Mouse (Mus musculus) 416B (cell line): ENCODE data around the gene Copa.
A peak's percentile ranks its signal among the peaks of the same experiment; 100 is the strongest.

ENCODE experiments used
- DNase-seq: peaks from one replicate; pipeline ENCODE4 v3.0.0; 2011; ENCODE audit warnings: low read depth

Gene Copa

DNA sequence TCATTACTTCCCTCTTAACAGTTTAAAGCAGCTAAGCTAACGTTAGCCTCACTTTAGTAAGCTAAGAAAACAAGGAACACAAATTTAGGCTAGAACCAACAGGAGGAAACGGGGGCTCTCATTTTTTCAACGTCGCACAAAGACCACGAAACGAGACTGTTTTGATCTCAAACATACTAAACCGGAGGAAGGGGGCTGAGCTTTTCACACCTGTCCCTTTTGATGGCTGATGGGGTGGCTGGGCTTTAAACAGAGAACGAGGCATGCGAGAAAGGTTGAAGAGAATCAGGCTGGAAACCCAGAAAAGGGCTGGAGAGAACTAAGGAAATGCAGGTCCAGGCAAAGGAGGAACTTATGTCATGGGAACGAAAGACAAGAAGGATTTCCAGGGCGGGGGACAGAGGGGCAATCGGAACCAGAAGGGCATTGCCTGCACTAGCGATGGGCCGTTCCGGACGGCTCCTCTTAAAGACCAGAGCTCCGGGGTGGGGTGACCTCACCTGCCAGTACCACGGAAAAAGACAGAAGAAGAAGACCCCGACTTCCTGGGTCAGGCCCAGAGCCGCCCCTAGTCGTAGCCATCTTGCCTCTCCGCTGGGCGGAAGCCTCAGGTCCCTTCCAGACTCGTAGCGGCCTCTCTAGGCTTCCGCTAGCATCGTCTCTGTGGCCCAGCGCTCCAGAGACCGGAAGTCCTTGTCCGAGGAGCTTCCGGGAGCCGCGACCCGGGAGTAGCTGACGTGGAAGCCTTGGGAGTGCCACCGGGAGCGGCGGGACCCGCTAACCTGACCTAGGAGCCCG is at the start of gene Copa, which contains the start of gene Ncstn:
TSS of gene Copa (plus strand) at position 429 of the 798 bp plus-strand sequence.
TSS of gene Ncstn (minus strand) at position 695 of the 798 bp plus-strand sequence.
- peak; percentile 96 for DNase-seq

DNA sequence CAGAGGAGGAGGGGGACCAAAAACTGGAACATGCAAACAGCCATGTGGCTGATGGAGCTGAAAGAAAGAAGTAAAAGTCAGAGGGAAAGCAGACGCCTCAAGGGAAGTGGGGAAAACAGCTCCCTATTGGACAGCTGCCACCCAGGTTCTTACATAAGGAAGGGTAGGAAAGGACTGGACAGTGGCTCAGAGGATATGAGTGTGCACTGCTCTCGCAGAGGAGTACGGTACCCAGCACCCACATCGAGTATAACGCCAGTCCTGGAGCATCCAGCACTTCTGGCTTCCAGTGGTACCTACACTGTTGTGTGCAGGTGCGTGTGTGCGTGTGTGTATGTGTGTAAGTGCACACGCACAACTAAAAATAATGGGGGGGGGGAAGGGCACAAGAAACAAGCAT is 35.9 kb upstream of the Copa start:
- no peak for DNase-seq

DNA sequence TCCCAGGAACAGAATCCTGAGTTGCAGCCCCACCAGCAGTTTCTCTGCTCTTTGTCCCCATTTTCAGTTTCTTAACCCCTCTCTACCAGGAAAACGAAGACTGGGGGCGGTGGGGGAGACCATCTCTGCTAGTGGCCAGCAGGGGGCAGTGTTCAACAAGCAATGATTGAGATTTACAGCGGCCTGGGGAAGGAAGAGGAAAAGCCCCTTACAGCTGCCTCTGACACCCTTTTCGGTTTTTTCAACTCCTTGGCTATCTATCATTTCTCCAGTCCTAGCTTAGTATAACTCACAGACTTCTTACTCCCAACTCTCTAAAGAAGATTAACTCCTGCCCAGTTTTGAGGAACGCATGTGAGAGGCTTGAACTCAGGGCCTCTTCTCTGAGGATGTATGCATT is 35.4 kb upstream of the Copa start:
- peak; percentile 89 for DNase-seq

DNA sequence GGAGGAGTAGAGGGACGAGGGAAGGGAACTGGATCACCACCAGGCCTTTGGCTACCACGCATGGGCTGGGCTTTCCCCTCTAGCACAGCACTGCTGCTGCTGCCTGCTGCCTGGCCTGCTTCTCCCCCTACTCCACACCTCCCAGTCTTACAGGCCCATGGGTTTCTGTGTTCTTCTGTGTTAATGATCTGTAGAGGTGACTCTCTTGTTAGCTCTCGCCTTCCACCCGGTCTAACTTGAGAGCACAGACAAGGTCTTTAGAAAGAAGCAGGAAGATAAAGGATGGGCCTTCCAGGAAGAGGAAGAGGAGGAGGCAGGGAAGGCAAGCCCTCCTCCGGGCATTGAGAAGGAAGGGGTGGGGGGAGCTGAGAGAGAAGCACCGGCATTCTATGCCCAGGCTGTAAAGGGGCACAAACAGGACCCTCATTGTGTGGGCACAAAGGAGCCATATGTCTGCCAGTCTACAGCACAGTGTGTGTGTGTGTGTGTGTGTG is 34.0 kb upstream of the Copa start:
- DNase-seq, result peak; percentile 56

DNA sequence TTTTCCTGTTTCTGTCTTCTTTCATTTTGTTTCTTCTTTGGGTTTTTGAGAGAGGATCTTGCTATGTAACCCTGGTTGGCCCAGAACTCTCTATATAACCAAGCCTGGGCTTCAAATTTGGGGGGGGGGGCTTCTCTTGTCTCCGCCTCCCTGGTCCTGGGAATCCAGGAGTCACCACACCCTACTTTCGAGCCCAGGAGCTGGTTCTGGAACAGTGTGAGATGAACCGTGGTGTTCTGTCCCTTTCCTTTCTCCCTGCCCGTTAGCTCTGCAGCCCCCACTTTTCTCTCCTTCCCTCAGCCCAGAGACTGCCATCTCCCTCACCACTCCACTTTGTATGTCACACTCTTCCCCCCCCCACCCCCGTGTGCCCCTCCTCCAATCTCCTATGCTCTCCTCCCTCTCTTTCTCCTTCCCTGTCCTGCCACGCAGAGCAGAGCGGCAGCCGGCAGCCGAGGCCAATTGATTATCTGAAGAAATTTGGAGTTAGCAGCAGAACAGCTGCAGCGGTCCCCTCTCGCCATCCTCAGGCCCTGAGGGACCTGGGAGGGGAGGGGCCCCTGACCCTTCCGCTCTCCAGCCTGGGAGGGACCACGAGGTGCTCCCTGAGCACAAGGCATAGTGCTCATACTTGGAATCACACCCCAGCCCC is 33.1 kb upstream of the Copa start:
- peak; percentile 8 for DNase-seq

DNA sequence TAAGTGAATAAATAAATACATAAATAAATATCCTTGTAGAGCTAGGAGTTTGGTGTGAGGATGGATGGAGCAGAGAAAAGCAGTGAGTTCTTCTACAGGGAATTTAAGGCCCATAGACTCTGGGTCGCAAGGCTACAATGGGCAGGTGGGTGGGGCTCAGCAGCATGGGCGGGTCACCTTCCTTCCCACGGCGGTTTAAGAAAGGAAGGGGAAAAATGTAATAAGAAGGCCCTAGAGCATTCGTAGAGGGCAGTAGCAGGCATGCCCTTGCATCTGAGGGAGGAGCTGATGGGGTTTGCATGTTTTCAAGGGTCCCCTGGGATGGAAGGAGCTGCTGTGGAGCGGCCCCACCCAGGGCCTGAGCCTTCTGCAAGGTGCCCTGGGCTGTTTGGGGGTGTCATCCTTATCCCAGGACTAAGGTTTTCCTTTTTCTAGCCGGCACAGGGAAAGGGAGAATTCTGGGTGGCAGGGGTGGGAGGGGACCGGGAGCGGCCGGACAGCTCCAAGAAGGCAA is 29.5 kb upstream of the Copa start:
- peak; percentile 18 for DNase-seq

DNA sequence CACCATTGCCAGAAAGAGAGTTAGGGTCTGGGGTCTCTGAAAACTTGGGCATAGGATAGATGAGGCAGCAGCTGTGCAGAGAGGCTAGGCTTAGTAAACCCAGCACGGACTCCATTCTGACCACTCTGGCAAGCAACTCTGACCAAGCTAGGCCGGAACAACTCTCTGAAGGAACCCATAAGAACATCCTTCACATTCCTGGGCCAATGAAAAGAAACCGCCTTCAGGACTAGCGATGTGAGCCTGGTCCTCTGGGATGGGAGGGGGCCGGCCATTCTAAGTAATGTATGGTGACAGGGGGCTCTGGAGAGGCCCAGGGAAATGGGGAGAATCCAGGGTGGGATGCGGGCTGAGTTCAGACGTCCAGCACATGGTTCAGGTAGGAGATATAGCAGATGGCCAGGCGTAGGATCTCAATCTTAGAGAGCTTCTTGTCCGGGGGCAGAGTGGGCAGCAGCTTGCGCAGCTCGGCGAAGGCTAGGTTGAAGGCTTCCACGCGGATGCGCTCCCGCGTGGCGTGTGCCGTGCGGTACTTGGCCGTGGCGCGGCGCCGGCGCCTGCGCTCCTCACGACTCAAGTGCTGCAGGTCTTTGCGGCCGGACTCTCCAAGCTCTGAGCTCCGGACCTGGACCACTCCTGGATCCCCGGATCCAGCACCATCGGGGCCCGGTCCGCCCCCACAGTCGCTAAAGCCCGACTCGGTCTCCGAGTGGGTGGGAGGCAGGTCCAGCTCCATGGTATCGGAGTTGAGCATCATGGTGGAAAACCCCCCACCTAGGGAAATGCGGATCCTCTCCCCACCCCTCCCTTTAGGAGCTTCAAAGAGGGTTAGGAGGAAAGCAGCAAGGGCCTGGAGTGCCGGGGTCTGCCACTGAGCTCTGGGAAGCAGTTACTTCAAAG is 28.5 kb upstream of the Copa start:
- no peak for DNase-seq

DNA sequence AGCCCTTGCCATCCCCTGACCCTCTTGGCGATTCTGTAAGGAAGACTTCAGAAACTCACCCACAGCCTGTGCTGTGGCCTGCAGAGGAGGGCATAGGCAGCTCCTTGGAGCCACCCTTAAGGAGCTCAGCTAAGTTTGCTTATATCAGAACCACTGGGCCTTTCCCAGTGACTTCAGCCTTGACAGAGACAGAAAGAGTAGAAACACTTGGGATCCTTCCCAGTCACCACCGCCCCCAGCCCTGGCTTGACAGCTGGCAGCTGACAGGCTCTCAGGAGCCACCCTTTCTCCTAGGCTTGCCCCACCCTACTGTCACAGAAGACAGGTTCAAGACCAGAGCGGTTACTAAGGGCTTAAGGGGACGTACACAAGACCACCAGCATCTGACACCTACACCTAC is 26.1 kb upstream of the Copa start:
- no peak for DNase-seq

DNA sequence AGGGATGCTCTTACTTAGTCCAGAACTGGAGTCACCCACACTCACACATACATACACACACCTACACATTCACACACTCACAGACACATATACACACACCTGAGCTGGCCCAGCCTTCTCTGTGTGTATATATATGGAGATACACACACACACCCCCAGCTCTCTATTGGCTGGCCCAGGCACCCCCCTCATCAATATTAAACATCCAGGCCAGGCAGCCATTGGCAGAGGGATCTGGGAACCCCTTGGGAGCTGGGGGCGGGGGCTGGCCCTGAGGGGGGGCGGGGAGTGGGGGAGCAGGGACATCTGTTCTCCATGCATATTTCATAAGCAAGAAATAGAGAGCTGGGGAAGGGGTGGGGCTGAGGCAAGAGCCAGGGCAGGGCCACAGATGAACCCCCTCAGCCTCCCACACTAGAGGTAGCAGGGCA is 24.8 kb upstream of the Copa start, which contains the start of gene Nhlh1:
TSS of gene Nhlh1 (minus strand) at position 83 of the 431 bp plus-strand sequence.
- no peak for DNase-seq

DNA sequence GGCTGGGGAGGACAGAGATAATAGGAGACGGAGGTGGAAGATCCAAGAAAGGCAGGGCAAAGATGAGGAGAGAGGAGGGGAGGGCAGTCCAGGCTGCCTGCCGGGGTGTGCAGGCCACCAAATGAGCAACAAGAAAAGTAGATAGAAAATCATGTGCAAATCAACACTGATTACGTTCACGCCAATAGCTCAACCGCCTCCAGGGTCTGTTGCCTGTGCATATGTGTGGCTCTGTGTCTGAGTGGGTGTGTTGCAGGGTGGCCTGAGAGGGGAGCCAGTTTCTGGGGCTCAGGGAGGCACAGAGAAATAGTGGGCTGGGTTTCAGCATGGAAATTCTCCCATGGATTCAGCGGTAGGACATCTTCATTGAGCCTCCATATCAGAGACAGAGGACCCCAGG is 24.0 kb upstream of the Copa start:
- DNase-seq, result no peak

DNA sequence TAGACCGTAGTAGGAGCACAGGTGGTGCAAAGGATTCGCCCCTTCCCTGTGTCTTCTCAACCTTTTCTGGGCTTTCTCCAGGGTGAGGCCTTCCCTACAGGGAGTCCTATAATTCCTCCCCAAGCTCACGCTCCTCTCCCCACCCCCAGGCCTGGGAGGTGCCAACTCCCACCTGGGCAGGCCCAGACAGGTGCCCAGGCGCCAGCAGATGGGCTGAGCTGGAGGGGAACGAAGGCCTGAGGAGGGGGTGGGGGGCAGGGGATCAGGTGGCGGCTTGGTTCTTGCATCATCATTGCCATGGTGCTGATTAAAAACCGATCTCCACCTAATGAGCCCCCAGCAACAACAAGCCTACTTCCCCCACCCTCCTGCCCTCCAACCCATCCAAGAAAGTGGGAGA is 23.5 kb upstream of the Copa start:
- no peak for DNase-seq

DNA sequence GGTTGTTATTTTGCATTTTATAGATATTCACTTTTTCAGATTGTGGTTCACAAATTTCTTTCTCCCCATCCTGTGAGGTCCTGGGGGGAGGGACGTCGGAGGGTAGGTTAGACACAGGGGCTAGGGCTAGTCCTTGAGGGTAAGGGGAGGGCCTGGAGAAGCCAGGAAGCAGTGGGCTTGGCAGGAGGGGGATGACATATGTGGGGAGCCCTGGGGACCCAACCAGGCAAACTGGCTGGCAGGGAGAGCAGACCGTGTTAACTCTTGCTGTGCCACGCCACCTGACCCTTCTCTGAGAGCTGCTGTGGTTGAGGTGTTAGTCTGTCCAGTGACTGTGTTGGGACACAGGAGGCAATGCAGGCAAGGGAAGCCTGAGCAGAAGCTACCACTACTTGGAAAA is 21.7 kb upstream of the Copa start:
- no peak for DNase-seq

DNA sequence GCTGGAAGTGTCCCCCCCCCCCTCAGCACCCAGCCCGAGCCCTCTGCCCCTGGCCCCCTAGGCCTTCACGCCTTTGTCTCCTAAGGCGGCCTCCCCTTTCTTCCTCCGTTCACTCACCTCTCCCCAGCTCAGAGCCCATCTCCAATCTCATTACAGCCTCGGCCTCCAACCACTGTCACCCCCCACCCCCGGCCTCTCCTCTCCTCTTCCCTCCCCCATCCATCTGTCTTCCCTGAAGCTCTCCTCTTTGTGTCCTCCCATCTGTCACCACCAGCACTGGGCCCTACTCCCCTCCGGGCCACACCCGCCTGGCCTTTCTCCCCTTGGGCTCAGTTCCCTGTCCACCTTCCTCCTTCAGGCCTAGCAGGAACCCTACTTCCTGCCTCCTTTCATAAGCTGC is 21.1 kb upstream of the Copa start:
- DNase-seq, result no peak

DNA sequence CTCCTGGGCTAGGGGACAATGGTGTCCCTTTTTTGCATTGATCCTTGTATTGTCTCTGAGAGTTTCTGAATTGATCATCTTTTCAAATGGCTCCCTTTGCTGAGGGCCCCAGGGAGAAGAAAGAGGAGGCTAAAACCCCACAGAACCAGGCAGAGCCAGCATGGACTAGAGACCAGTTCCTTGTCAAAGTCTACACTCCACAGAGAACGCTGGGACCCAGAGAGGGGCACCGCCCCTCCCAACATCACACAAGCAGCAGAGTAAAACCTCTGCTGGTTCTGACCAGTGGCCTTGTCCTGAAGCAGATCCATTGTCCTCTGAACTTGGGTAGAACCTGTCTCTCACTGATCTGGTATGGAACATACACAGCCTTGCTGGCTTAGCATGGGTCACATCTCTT is 20.2 kb upstream of the Copa start:
- DNase-seq, result no peak

DNA sequence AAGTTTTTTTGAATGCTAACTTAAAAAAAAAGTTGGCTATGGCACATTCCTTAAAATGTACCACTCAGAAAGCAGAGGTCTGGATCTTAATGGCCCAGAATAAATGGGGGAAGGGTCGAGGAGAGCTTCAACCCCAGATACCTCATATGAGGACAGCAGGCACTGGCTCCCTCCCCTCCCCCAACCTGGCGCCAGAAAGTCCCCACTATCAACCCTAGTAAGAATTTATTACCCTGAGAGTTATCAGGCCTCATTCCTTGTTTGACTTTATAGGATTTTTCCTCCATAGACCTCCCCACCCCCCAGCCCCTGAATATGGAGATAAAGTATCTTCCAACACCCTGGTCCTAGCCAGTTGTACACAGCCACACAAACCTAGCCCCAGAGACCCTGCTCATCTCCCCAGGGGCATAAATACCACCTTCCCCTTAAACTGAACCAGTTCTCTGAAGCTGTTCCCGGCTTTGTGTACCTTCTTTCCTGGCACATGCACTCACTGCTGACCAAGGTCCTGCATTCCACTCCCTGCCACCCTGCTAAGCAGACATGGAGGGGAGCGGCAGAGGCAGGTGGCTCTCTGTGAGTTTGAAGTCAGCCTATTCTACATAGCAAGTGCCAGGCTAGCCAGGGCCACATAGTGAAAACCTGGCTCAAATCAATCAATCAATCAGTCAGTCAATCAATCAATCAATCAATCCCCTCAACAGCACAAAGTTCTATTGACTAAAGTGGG is 18.9 kb upstream of the Copa start:
- no peak for DNase-seq

DNA sequence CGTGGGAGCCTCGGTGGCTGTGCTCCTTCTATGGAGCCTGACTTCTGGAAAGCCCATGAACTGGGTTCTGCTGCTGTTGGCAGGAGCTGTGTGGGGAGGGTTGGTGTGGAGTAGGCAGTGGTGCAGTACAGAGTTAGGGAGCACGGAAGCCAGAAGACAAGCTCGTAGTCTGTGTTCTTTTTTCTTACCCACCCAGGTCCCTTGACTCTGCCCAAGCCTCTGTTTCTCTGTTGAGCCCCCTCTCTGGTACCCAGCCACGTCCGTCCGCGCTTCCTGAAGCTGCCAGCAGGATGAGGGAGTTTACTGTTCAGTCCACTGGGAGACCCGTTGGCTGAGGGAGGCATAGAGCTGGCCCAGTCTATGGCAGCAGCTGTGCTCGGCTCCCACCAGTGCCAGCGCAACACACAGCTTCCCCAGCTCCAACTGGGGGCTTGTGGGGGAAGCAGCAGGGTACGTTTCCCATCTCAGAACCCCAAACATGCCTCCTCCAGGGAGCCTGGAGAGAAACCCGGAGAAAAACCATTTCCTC is 17.7 kb upstream of the Copa start:
- DNase-seq, result no peak

DNA sequence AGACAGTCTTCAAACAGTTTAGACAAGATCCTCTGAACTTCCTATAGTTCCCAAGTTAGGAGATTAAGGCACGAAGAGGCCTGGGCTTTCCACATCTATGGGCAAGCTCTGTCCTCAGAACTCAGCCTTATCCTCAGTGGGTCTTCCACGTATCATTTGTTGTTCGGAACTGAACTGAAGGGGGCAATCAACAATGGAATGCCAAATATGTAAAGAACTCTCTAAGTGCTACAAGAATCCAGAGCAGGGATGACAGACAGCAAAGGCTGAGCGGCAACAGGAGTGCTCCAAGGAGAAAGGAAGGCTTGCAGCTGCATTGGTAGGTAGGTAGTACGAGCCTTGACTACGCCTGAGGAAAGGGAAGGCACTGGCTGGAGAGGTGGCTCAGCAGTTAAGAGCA is 12.1 kb upstream of the Copa start:
- DNase-seq, result no peak

DNA sequence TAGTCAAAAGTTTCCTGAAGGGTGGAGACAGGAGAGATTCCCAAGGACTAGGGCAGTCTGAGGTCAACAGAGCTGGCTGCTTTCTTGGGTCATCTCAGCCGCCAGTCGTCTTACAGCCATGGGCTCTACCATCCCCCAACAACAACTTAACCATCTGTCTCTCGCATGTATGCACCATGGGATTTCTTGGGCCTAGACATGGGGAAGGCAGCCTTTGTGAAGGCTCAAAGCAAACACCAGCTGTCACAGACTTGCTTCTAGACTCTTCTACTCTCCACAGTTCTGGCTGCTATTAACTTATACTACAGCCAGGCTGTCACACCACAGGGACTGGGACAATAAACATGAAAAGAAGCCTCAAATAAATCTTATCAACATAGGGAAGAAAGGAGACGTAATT is 10.8 kb upstream of the Copa start:
- no peak for DNase-seq

DNA sequence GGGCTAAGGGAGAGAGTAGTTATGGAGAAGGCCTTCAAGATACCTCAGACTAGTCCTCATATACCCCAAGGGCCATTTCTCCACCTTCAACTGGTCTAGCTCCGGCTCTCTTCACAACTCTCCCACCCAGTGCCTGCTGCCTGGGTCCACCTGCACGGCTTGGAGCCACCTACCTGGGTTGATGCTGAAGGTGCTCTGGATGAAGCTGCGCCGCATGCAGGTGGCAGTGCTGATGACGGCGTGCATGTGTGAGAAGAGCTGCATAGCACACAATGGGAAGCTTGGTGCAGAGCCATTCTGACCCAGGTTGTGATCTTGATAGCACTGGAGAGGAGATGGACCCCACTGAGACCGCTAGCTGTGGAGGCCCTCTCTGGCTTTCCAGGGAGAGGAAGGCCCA is 9.7 kb upstream of the Copa start:
- no peak for DNase-seq

DNA sequence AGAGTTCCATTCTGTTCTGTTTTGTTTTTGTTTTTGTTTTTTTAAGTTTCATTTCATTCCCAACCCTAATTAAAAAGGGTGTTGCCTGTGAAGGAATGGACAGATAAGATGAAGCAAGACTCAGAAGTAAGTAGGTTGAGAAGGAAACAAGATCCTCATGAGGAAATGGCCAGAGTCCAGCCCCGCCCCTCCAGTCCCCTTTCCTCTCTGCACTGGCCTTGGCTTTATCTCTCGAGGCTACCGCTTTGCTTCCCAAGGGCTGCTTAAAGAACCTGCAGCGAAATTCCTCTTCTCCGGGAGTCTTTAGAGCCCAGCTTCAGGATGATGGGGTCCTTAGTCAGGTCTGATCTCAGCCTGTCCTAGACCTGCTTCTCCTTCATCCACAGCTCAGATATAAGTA is 4.3 kb upstream of the Copa start:
- peak; percentile 58 for DNase-seq

DNA sequence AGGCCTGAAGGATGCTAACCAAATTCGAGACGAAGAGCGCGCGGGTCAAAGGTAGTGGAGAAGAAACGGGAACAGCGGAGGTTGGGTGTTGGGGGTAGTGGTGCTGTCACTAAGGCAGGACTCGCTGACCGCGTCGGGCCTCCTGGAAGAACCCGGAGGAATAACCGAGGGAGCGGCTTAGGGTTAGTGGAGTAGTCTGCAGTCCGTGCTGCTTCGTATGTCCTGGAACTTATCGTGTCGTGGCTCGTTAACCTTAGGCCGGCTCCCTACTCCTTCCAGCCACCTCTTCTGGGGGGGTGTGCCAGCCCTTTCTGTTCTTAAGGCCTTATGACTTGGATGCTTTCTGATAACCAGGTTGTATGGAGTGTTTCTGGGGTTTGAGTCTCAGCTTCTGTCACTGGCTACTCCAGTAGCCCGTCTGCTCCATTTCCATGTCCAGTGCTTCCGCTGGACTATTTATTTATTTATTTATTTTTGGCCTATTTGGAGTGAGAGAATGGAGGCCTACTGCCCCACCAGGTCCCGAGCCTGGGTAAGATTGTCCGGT is 643 bp downstream of the Copa start:
- no peak for DNase-seq
